Mouse (Mus musculus): ENCODE measurements at regions not wholly inside any gene's neighbourhood (a gene's known extent, or its start where the extent isn't known, plus 50 kb on each side); places are given as distances from the start of the nearest gene placed in this dataset.
A peak's percentile ranks its signal among the peaks of the same experiment; 100 is the strongest.

DNA sequence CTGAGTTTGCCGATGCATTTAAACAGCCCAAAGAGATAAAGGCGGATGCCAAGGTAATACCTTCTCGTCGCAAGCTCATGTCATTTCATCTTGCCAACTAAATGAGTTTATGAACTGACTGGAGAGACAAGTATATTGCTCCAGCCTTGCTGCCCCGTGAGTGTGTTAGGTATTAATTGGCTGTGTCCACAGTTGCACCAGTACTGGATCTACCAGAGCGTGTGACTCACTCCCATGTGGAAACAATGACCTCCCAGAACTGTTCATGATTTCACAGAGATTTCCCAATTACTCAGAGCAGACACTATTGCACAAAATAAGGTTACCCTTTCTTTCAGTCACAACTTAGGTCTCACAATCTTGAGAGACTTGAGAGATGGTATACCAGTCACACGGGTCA lies 179.8 kb upstream of the Adgrl2 start:
- DNase-seq (ENCODE audit: low spot score) (peak; percentile 35), ATAC-seq (ENCODE audit: low FRiP score, low TSS enrichment) (peak; percentile 82)
- Histone ChIP-seq H3K27ac (replicated peaks) (no peak overlapping the region), H3K4me2 (replicated peaks; ENCODE audit: low read depth) (no peak overlapping the region), H3K9ac (ENCODE audit: low read length) (no peak overlapping the region), H3K27me3 (ENCODE audit: control insufficient read depth, insufficient read depth, low read length) (no peaks in the 10 kb centered on the region), H3K36me3 (ENCODE audit: control insufficient read depth, insufficient read depth, low read length) (no peaks in the 10 kb centered on the region), H3K4me1 (replicated peaks; ENCODE audit: control insufficient read depth, insufficient read depth) (no peaks in the 10 kb centered on the region), H3K4me3 (ENCODE audit: low read depth, low read length) (no peak overlapping the region), H3K9me3 (ENCODE audit: control insufficient read depth, low read length) (no peaks in the 10 kb centered on the region)
- 64% methylated on average over 7 of the region's 7 CpGs for WGBS
- TF ChIP-seq EP300 (optimal IDR thresholded peaks at IDR 0.05): no peak
- TF ChIP-seq CTCF (IDR thresholded peaks at IDR 0.05; ENCODE audit: low read depth): no peak

DNA sequence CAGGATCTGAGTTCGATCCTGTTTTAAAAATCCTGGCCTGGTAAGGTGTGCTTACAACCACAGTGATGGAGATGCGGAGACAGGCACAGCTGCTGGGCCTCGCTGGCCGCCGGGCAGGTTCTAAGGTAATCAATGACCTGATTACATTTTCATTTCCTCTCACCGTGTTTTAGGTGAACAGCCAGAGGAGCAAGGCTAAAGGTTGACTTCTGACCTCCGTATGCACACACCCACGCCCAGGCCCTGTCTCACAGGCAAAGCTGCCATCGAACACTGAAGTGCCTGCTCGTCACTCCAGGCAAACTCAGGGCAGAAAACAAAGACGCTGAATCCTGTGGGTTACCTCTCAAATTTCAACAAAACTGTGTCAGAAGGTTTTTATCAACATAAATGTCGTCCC lies 179.1 kb upstream of the Adgrl2 start:
- TF ChIP-seq EP300 (optimal IDR thresholded peaks at IDR 0.05): no peak
- TF ChIP-seq CTCF (IDR thresholded peaks at IDR 0.05; ENCODE audit: low read depth): no peak
- Histone ChIP-seq H3K36me3 (ENCODE audit: control insufficient read depth, insufficient read depth, low read length) (no peaks in the 10 kb centered on the region), H3K4me2 (replicated peaks; ENCODE audit: low read depth) (no peak overlapping the region), H3K9me3 (ENCODE audit: control insufficient read depth, low read length) (no peaks in the 10 kb centered on the region), H3K4me3 (ENCODE audit: low read depth, low read length) (no peak overlapping the region), H3K4me1 (replicated peaks; ENCODE audit: control insufficient read depth, insufficient read depth) (no peaks in the 10 kb centered on the region), H3K27ac (replicated peaks) (no peak overlapping the region; the same call in 1 of the 2 replicates), H3K27me3 (ENCODE audit: control insufficient read depth, insufficient read depth, low read length) (no peaks in the 10 kb centered on the region), H3K9ac (ENCODE audit: low read length) (no peak overlapping the region)
- ATAC-seq (ENCODE audit: low FRiP score, low TSS enrichment) (peak; percentile 58; the same call in 1 of the 2 replicates), DNase-seq (ENCODE audit: low spot score) (peak; percentile 33)
- 62% methylated on average over 12 of the region's 12 CpGs for WGBS

DNA sequence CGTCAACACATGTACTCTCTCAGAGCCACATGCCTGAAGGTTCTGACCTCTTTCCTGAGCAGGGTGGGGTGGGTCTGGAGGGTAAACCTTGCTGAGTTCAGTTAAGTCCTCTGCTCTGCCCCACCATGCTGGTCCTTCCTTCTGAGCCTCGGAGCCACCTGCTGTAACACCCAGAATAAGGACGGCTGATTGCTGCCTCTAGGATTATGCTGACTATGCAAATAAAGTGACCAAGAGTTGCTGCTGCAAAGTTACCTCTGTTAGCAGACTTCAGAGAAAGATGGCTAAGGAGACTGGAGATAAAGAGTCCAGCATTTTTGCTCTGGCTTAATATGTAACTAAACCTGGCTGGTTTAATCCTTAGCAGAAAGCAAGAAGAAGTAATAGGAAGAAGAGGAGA lies 177.6 kb upstream of the Adgrl2 start:
- no peak for DNase-seq (ENCODE audit: low spot score)
- H3K4me2 ChIP-seq (replicated peaks; ENCODE audit: low read depth): no peak overlapping the region
- H3K36me3 ChIP-seq (ENCODE audit: control insufficient read depth, insufficient read depth, low read length): no peaks in the 10 kb centered on the region
- ATAC-seq (ENCODE audit: low FRiP score, low TSS enrichment): no peak
- H3K27me3 ChIP-seq (ENCODE audit: control insufficient read depth, insufficient read depth, low read length): no peaks in the 10 kb centered on the region
- H3K4me3 ChIP-seq (ENCODE audit: low read depth, low read length): no peak overlapping the region
- H3K4me1 ChIP-seq (replicated peaks; ENCODE audit: control insufficient read depth, insufficient read depth): no peaks in the 10 kb centered on the region
- 55% methylated on average over 3 of the region's 3 CpGs for WGBS
- no peak overlapping the region for H3K27ac ChIP-seq (replicated peaks)
- H3K9ac ChIP-seq (ENCODE audit: low read length): no peak overlapping the region
- H3K9me3 ChIP-seq (ENCODE audit: control insufficient read depth, low read length): no peaks in the 10 kb centered on the region
- TF ChIP-seq EP300 (optimal IDR thresholded peaks at IDR 0.05): no peak
- TF ChIP-seq CTCF (IDR thresholded peaks at IDR 0.05; ENCODE audit: low read depth): no peak

DNA sequence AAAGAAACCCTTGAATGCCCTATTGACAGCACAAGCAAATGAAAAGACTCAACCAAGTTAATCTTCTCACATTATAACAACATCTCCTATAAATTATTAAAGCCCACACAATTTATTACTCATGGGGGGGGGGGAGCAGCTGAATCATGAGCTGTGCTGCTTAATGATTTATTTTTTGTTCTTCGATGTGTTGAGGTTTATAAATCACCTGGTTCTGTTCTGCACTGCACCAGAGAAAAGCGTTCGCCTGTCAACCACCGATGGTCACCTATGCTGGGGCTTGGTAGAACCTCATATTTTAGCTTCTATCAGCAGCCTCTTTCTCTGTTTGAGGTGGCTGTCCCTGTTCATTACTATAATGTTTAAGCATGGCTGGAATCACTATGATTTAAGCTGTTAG lies 174.4 kb upstream of the Adgrl2 start:
- TF ChIP-seq CTCF (IDR thresholded peaks at IDR 0.05; ENCODE audit: low read depth) (no peak), EP300 (optimal IDR thresholded peaks at IDR 0.05) (no peak)
- Histone ChIP-seq H3K9me3 (ENCODE audit: control insufficient read depth, low read length) (no peaks in the 10 kb centered on the region), H3K9ac (ENCODE audit: low read length) (no peak overlapping the region), H3K4me2 (replicated peaks; ENCODE audit: low read depth) (no peak overlapping the region), H3K4me1 (replicated peaks; ENCODE audit: control insufficient read depth, insufficient read depth) (no peaks in the 10 kb centered on the region), H3K27ac (replicated peaks) (no peak overlapping the region), H3K27me3 (ENCODE audit: control insufficient read depth, insufficient read depth, low read length) (no peaks in the 10 kb centered on the region), H3K36me3 (ENCODE audit: control insufficient read depth, insufficient read depth, low read length) (no peaks in the 10 kb centered on the region), H3K4me3 (ENCODE audit: low read depth, low read length) (no peak overlapping the region)
- 64% methylated on average over 4 of the region's 4 CpGs for WGBS
- ATAC-seq (ENCODE audit: low FRiP score, low TSS enrichment) (no peak), DNase-seq (ENCODE audit: low spot score) (no peak)

DNA sequence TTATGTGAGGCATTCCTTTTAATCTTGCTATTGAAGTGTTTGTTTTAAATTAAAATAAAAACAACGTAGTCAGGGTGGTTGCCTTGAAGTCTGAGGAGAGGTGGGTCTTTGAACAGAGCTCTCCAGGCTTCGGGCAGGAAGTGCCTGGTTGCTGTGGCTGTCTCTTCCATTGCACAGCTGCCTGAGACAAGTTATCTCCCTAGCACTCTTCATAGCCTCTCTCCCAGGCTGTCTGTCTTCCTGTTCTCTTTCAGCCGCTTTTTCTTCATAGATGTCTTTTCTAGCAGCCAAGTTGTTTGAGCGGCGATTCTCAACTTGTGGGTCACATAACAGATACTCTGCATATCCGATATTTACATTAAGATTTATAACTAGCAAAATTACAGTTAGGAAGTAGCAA lies 173.2 kb upstream of the Adgrl2 start:
- H3K4me3 ChIP-seq (ENCODE audit: low read depth, low read length): no peak overlapping the region
- no peaks in the 10 kb centered on the region for H3K36me3 ChIP-seq (ENCODE audit: control insufficient read depth, insufficient read depth, low read length)
- no peak for TF ChIP-seq EP300 (optimal IDR thresholded peaks at IDR 0.05)
- no peak for TF ChIP-seq CTCF (IDR thresholded peaks at IDR 0.05; ENCODE audit: low read depth)
- H3K4me2 ChIP-seq (replicated peaks; ENCODE audit: low read depth): no peak overlapping the region
- DNase-seq (ENCODE audit: low spot score) (no peak), ATAC-seq (ENCODE audit: low FRiP score, low TSS enrichment) (no peak)
- no peaks in the 10 kb centered on the region for H3K27me3 ChIP-seq (ENCODE audit: control insufficient read depth, insufficient read depth, low read length)
- WGBS: 61% methylated on average over 6 of the region's 6 CpGs
- H3K4me1 ChIP-seq (replicated peaks; ENCODE audit: control insufficient read depth, insufficient read depth): no peaks in the 10 kb centered on the region
- no peak overlapping the region for H3K27ac ChIP-seq (replicated peaks)
- H3K9ac ChIP-seq (ENCODE audit: low read length): no peak overlapping the region
- no peaks in the 10 kb centered on the region for H3K9me3 ChIP-seq (ENCODE audit: control insufficient read depth, low read length)

DNA sequence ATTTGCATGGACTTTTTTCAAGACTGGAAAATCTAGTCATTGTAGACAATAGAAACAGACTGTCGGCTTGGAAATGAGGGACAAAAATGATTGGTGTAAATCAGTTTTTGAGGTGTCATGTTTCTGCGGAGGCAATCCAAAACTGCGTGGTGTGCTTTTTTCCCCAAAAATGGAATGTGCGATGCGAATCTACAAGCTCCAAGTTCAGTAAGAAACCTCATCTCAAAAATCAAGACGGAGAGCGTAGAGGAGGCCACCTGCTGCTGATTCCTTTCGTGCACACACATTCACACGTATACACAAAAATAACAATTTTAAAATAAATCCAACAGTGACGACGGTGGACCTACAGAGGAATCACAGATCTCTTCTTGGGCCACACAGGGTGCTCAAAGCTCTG lies 170.5 kb upstream of the Adgrl2 start:
- TF ChIP-seq CTCF (IDR thresholded peaks at IDR 0.05; ENCODE audit: low read depth): no peak
- TF ChIP-seq EP300 (optimal IDR thresholded peaks at IDR 0.05): no peak
- H3K9me3 ChIP-seq (ENCODE audit: control insufficient read depth, low read length): no peaks in the 10 kb centered on the region
- no peaks in the 10 kb centered on the region for H3K36me3 ChIP-seq (ENCODE audit: control insufficient read depth, insufficient read depth, low read length)
- H3K4me2 ChIP-seq (replicated peaks; ENCODE audit: low read depth): no peak overlapping the region
- no peak overlapping the region for H3K4me3 ChIP-seq (ENCODE audit: low read depth, low read length)
- H3K27me3 ChIP-seq (ENCODE audit: control insufficient read depth, insufficient read depth, low read length): no peaks in the 10 kb centered on the region
- ATAC-seq (ENCODE audit: low FRiP score, low TSS enrichment) (no peak), DNase-seq (ENCODE audit: low spot score) (no peak)
- 87% methylated on average over 11 of the region's 11 CpGs for WGBS
- H3K4me1 ChIP-seq (replicated peaks; ENCODE audit: control insufficient read depth, insufficient read depth): no peaks in the 10 kb centered on the region
- no peak overlapping the region for H3K27ac ChIP-seq (replicated peaks)
- no peak overlapping the region for H3K9ac ChIP-seq (ENCODE audit: low read length)
